Comparison of ENCODE assay signal across 8 mouse cellular contexts in genomic region chrX:48345385-48345932, GRCm38 (mm10). TPM values are rescaled to one million over a fixed set of nuclear protein-coding genes. Genes with fewer than 3 reads are reported as not detected.
DNase-seq lines count a peak whose midpoint lies in the region; ATAC-seq lines count a peak whose summit lies in the region.

No protein-coding gene starts in this region.

- peaks cover 15% of the 10 kb centered on the region for H3K4me1 ChIP-seq in kidney, embryonic 15.5 days
- 0 out of 2 replicates have a peak, but pooled peaks cover 4% of the 10 kb centered on the region for H3K4me1 ChIP-seq in stomach, embryonic 15.5 days

- 0 out of 2 replicates have a peak, but pooled peaks cover 2% of the 10 kb centered on the region for H3K36me3 ChIP-seq in kidney, embryonic 15.5 days
- H3K36me3 ChIP-seq in stomach, embryonic 15.5 days: no peaks in the 10 kb centered on the region

- 19% methylated on average over 29 of the region's 45 CpGs for WGBS in kidney, embryonic 15.5 days
- 12% methylated on average over 33 of the region's 45 CpGs for whole genome bisulfite sequencing in stomach, embryonic 15.5 days

- peak; percentile 13; the same call in 1 of the 2 replicates for ATAC-seq in granulocyte monocyte progenitor cell, adult 5-6 weeks (replicated peaks; ENCODE audit: poor library complexity, severe bottlenecking)
- ATAC-seq in kidney, embryonic 15.5 days (replicated peaks; ENCODE audit: low FRiP score): no peak
- ATAC-seq in stomach, embryonic 15.5 days (ENCODE audit: insufficient read depth, low FRiP score, low read depth): no peak

- peak overlapping the region; percentile 49 for H3K9ac ChIP-seq in kidney, embryonic 15.5 days
- H3K9ac ChIP-seq in stomach, embryonic 15.5 days: peak overlapping the region; percentile 37; the same call in 1 of the 2 replicates

- H3K4me2 ChIP-seq in kidney, embryonic 15.5 days: peak overlapping the region; percentile 75
- peak overlapping the region; percentile 76 for H3K4me2 ChIP-seq in stomach, embryonic 15.5 days

- peak overlapping the region; percentile 60 for H3K4me3 ChIP-seq in kidney, embryonic 15.5 days (replicated peaks)
- peak overlapping the region; percentile 56 for H3K4me3 ChIP-seq in stomach, embryonic 15.5 days (replicated peaks)

- no peaks in the 10 kb centered on the region for H3K9me3 ChIP-seq in kidney, embryonic 15.5 days (replicated peaks)
- H3K9me3 ChIP-seq in stomach, embryonic 15.5 days: no peaks in the 10 kb centered on the region

- peak; percentile 3 for DNase-seq in ovary, postnatal 14 days (ENCODE audit: low spot score)
- no peak for DNase-seq in ovary, postnatal 10 days (ENCODE audit: low spot score)
- DNase-seq in cerebellum, adult 18-20 months: peak; percentile 12 to 41
- DNase-seq in lung, postnatal 14 days: peak; percentile 13
- DNase-seq in layer of hippocampus, adult 18-20 months (ENCODE audit: low spot score in 2 of 2): no peak

- 0 out of 2 replicates have a peak, but pooled peaks cover 4% of the 10 kb centered on the region for H3K27me3 ChIP-seq in kidney, embryonic 15.5 days
- no peaks in the 10 kb centered on the region for H3K27me3 ChIP-seq in stomach, embryonic 15.5 days (replicated peaks)

- no peak overlapping the region for H3K27ac ChIP-seq in kidney, embryonic 15.5 days
- H3K27ac ChIP-seq in stomach, embryonic 15.5 days: 0 out of 2 replicates have a peak overlapping the region, but pooled peaks have one; percentile 48

RNA-seq across cellular contexts. Expression of gene Bcorl1, which starts 4.3 kb away (rescaled TPM):
- 15.5 and 16.6 TPM in 2 replicates for total RNA-seq in granulocyte monocyte progenitor cell, adult 5-6 weeks (2014; fragmentation: Nextera tagmentation)
- total RNA-seq in granulocyte monocyte progenitor cell, adult 5-6 weeks (2017): 3.0 and 9.1 TPM in 2 replicates
- 6.3 and 6.9 TPM in 2 replicates for polyA plus RNA-seq in kidney, embryonic 15.5 days (2015; fragmentation: Nextera tagmentation; extraction: Ambion mirVana)
- polyA plus RNA-seq in stomach, embryonic 15.5 days (2015; fragmentation: Nextera tagmentation; extraction: Ambion mirVana): 5.4 and 6.0 TPM in 2 replicates
- 10 to 100 TPM; 19.7 to 23.4 TPM for total RNA-seq in layer of hippocampus, adult 18-20 months (2021)

Comparison
In these comparisons a context has a peak if more than half of its experiments do, and no peak if none do; other contexts are left out.
1. DNase-seq: peak in ovary, postnatal 14 days (single experiment), cerebellum, adult 18-20 months (2 of 2) and lung, postnatal 14 days (single experiment); none in ovary, postnatal 10 days (single experiment) and layer of hippocampus, adult 18-20 months (0 of 2).